Mouse (Mus musculus) forebrain, embryonic 10.5 days (tissue): ENCODE results near the gene Utf1. TPM values are rescaled to one million over a fixed set of nuclear protein-coding genes. Genes with fewer than 3 reads are reported as not detected.

Source experiments
- DNase-seq: peaks from one replicate; pipeline ENCODE4 v3.0.0-alpha.2; 2017; ENCODE audit warnings: low spot score; ENCODE audit errors: extremely low spot score
- H3K27ac ChIP-seq: fragments of 300-500 bp; sonication (generic); 2 replicates; pipeline ENCODE4 v1.5.1; 2016; ENCODE audit warnings: mild to moderate bottlenecking
- H3K27me3 ChIP-seq: fragments of 300-500 bp; sonication (generic); 2 replicates; pipeline ENCODE4 v1.6.1; 2016; ENCODE audit warnings: mild to moderate bottlenecking; ENCODE audit not compliant: poor library complexity, severe bottlenecking
- H3K36me3 ChIP-seq: fragments of 300-500 bp; sonication (generic); replicated peaks from 2 replicates; pipeline ENCODE4 v1.6.1; 2016; ENCODE audit warnings: mild to moderate bottlenecking, moderate library complexity
- H3K4me1 ChIP-seq: fragments of 300-500 bp; sonication (generic); 2 replicates; pipeline ENCODE4 v1.6.1; 2016
- H3K4me3 ChIP-seq: fragments of 300-500 bp; sonication (generic); 2 replicates; pipeline ENCODE4 v1.5.1; 2016; ENCODE audit warnings: mild to moderate bottlenecking, moderate library complexity
- H3K9me3 ChIP-seq: fragments of 300-500 bp; sonication (generic); 2 replicates; pipeline ENCODE4 v1.6.1; 2016; ENCODE audit warnings: mild to moderate bottlenecking, moderate library complexity
- WGBS: fragments of 180-500 bp; shearing (Covaris S2); methylation state at CpG from one replicate; pipeline ENCODE4 v1.1.7; 2016; 5-methylcytosine and 5-hydroxymethylcytosine counted together
- microRNA counts: library from miRNA; unstranded; fragments of <30 nt; microRNA quantifications from one replicate; lab custom pipeline; 2017
- microRNA-seq: library from miRNA; unstranded; fragments of <30 nt; microRNA quantifications from one replicate; pipeline ENCODE4, GENCODE M21; 2017
- polyA plus RNA-seq: library from polyadenylated mRNA; unstranded; fragments of >200 nt; fragmentation: Nextera tagmentation; extraction: Ambion mirVana; gene quantifications from 2 replicates; pipeline ENCODE4 v1.2.1, GENCODE M21; 2016

Gene Utf1
- polyA plus RNA-seq, 1 experiment from 2014 or later, result not detected

DNA sequence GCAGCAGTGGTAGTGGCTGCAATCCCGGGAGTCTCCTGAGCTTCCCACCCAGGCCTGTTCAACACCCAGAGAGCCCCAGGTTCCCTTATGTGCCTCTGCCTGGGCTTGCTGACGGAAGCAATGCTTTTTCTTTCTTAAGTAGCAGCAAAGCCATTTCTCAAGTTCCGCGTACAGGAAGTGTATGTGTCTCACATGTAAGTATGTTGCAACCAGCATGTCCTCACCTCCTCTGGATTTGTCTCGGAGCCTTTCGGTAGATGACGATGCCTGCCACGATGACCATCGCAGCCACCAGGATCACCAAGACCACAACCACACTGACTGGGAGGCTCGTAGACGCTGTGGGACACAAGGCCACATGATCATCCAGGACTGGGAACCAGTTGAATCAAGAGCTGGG is 40.9 kb downstream of the Utf1 start:
- Histone ChIP-seq H3K9me3 (no peaks in the 10 kb centered on the region), H3K4me3 (no peak overlapping the region), H3K4me1 (no peaks in the 10 kb centered on the region), H3K27ac (no peak overlapping the region), H3K36me3 (peaks cover 9% of the 10 kb centered on the region), H3K27me3 (peaks cover 12% of the 10 kb centered on the region)
- no peak for DNase-seq
- 89% methylated on average over 11 of the region's 11 CpGs for WGBS

DNA sequence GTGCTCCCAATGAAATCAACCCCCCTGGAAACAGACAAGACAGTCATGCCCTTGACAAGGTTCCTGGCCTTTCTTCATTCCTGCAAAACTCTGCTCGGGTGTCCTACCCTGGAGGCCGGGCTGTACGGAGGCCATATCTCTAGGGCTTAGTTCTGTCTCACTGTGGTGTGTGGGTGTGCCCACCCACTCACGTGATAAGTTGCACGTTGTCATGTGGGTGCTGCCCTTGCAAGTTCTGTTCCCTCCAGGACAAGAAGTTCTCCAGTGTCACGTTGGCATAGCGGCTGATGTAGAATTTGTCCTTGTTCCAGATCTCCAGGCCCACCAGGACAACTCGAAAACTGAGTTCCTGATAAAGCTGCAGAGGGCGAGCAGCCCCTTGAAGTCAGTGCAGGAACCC is 44.7 kb downstream of the Utf1 start:
- Histone ChIP-seq H3K4me1 (no peaks in the 10 kb centered on the region), H3K27ac (no peak overlapping the region), H3K27me3 (peaks cover 6% of the 10 kb centered on the region; the same call in 1 of the 2 replicates), H3K4me3 (no peak overlapping the region), H3K36me3 (peaks cover 9% of the 10 kb centered on the region), H3K9me3 (no peaks in the 10 kb centered on the region)
- WGBS, result 88% methylated on average over 9 of the region's 9 CpGs
- no peak for DNase-seq

DNA sequence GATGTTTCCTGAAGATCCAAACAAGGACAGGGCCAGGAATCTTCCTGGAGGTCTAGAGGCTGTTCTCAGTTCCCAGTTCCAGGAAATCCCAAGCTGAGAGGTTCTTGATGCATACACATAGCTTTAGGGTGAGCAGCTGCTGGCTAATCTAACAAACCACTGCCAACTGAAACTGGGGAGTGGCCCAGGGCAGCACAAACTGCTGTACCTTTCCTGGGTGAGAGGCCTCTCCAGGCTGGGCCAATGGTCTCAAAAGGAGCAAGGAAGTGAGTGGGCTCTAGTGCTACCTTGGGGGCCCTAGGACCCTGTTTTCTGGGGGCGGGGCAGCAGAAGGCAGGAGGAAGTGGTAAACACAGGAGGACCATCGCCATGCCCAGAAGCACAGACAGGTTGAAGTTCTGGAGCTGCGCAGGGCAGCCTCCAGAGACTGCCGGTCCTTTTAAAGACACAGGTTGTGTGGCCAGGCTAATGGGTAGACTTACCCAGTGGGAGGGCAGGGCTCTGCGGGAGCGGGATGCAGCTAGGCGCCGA is 47.3 kb downstream of the Utf1 start:
- DNase-seq, result no peak
- Histone ChIP-seq H3K27me3 (0 out of 2 replicates have a peak, but pooled peaks cover 6% of the 10 kb centered on the region), H3K36me3 (peaks cover 21% of the 10 kb centered on the region), H3K4me1 (no peaks in the 10 kb centered on the region), H3K4me3 (no peak overlapping the region), H3K9me3 (no peaks in the 10 kb centered on the region), H3K27ac (no peak overlapping the region)
- 76% methylated on average over 8 of the region's 8 CpGs for WGBS

DNA sequence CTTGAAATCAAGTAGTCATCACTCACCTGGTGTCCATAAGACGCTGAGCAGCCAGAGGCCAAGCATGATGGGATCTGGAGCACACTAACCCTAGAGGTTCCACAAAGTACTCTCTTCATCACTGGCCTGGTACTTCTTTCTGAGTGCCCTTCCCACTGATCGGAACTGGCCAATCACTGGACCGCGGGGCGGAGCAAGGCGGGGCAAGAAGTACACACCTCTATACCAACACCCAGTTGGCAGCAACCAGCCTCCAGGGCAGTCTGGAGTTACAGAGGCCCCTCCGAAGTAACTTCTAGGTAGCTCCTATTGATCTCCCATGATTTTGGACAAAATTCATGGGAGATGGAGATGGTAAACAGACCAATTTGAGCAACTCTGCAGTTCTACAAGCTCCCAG is 48.8 kb downstream of the Utf1 start, which contains the start of gene Adam8:
Adam8 (minus strand) TSS at position 157 of the 400 bp plus-strand sequence.
- DNase-seq, result no peak
- no peak within 1 kb of the TSS for H3K4me3 ChIP-seq
- H3K27ac ChIP-seq, result no peak within 1 kb of the TSS
- no peaks in the 10 kb centered on the region for H3K4me1 ChIP-seq
- H3K9me3 ChIP-seq, result no peaks in the 10 kb centered on the region
- 0 out of 2 replicates have a peak, but pooled peaks cover 6% of the 10 kb centered on the region for H3K27me3 ChIP-seq
- WGBS, result 26% methylated on average over 7 of the region's 7 CpGs
- peaks cover 35% of the 10 kb centered on the region for H3K36me3 ChIP-seq

DNA sequence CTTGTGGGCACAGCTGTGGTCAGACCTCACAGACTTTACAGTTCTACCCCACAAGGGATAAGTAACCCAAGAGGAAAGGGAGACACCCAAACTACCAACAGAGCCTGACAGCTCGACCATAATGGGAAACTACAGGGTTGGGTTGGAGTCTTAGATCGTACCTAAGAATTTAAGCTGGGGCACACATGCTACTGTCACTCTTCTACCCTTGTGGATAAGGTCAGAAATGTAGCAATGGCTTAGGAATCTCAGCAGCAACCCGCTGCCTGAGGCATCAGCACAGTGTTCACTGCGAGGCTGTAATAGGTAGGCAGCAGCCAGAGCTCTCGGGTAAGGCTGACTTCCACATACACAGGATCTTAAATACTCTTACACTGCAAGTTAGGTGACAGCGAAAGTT is 49.9 kb downstream of the Utf1 start:
- Histone ChIP-seq H3K9me3 (no peaks in the 10 kb centered on the region), H3K27me3 (peaks cover 10% of the 10 kb centered on the region; the same call in 1 of the 2 replicates), H3K27ac (no peak overlapping the region), H3K4me3 (no peak overlapping the region), H3K36me3 (peaks cover 47% of the 10 kb centered on the region), H3K4me1 (no peaks in the 10 kb centered on the region)
- no peak for DNase-seq
- WGBS, result 90% methylated on average over 6 of the region's 6 CpGs

DNA sequence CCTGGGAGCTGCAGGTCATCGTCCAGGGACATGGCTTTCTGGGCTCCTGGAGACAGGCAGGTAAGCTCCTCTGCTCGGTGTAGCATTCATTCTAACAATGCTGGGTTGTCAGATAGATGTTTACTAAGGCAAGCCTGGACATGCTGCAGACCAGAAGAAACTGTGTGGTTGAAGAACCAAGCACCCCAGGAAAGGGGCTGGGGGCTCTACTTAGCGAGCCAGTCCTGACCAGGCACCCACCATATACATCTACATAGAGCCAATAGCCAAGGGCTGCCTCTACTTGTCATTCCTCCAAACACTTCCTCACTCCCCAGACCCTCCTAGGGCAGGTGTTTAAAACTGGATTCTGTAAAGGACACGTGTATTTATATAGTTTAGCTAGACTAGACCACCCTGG is 50.6 kb downstream of the Utf1 start:
- no peaks in the 10 kb centered on the region for H3K4me1 ChIP-seq
- no peaks in the 10 kb centered on the region for H3K9me3 ChIP-seq
- no peak overlapping the region for H3K4me3 ChIP-seq
- no peak for DNase-seq
- WGBS, result 78% methylated on average over 4 of the region's 4 CpGs
- H3K36me3 ChIP-seq, result peaks cover 53% of the 10 kb centered on the region
- H3K27ac ChIP-seq, result no peak overlapping the region
- peaks cover 15% of the 10 kb centered on the region; the same call in 1 of the 2 replicates for H3K27me3 ChIP-seq

DNA sequence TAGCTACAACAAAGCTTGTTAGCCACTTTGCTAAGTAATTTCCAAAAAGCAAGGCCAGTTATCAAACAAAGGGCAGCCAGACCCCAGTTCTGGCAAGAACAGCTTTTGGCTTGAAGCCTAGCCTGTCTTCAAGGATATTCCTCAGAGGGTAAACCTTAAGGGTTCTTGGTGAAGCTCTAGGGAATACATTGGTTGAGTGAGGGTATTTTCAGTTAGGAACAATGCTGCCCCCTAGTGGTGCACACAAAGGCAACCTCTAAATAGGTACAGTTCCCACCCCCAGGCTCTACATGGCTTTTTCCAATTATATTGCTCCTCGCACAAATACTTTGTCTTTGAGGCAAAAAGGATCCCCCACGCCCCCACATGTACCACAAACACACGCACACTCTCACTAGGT is 51.1 kb downstream of the Utf1 start:
- DNase-seq, result peak; percentile 52
- peaks cover 19% of the 10 kb centered on the region for H3K27me3 ChIP-seq
- no peak overlapping the region for H3K27ac ChIP-seq
- H3K4me1 ChIP-seq, result no peaks in the 10 kb centered on the region
- no peaks in the 10 kb centered on the region for H3K9me3 ChIP-seq
- 29% methylated on average over 3 of the region's 3 CpGs for WGBS
- H3K36me3 ChIP-seq, result peaks cover 58% of the 10 kb centered on the region
- no peak overlapping the region for H3K4me3 ChIP-seq

MicroRNAs encoded within 50 kb of the gene (microRNA counts, 519-probe panel; counts per million panel counts)
- microRNA mmu-miR-202-3p (lab: Ali Mortazavi, UCI), result 341 counts per million, percentile 65 among the panel's probes with 10 or more counts
- microRNA mmu-miR-202-5p (lab: Ali Mortazavi, UCI), result 341 counts per million, percentile 65 among the panel's probes with 10 or more counts

Small RNA genes lying within 50 kb of the gene (microRNA-seq; reads per million reads assigned to microRNA genes)
- gene Mir202 (not detected), gene Mir7062 (not detected), gene mmu-mir-7686 (not detected)

Other genes with a start within 250 kb of the Utf1 start
- gene Adgra1, start 109.6 kb upstream of the Utf1 start, polyA plus RNA-seq, result 1.1 and 1.8 TPM in 2 replicates
- gene Kndc1, start 49.1 kb upstream of the Utf1 start, polyA plus RNA-seq, result 0.26 and 0.33 TPM in 2 replicates
- gene 6430531B16Rik, start 35.0 kb downstream of the Utf1 start, polyA plus RNA-seq, result 0.67 and 0.91 TPM in 2 replicates
- 1.6 and 2.4 TPM in 2 replicates for gene Adam8, start 48.8 kb downstream of the Utf1 start, polyA plus RNA-seq
- 39.2 and 41.7 TPM in 2 replicates for gene Zfp511, start 92.6 kb downstream of the Utf1 start, polyA plus RNA-seq
- gene Tubgcp2, start 92.9 kb downstream of the Utf1 start, polyA plus RNA-seq, result 80.6 and 81.1 TPM in 2 replicates
- gene Msx3, start 105.3 kb downstream of the Utf1 start, polyA plus RNA-seq, result 0.31 and 0.69 TPM in 2 replicates
- 0.58 and 2.1 TPM in 2 replicates for gene Caly, start 138.8 kb downstream of the Utf1 start, polyA plus RNA-seq
- gene Prap1, start 149.6 kb downstream of the Utf1 start, polyA plus RNA-seq, result not detected in 2 replicates
- gene Fuom, start 158.7 kb downstream of the Utf1 start, polyA plus RNA-seq, result 11.5 and 12.1 TPM in 2 replicates
- 17.2 and 17.3 TPM in 2 replicates for gene Paox, start 172.0 kb downstream of the Utf1 start, polyA plus RNA-seq
- 151 TPM in 2 replicates for gene Echs1, start 172.7 kb downstream of the Utf1 start, polyA plus RNA-seq
- 33.9 and 35.0 TPM in 2 replicates for gene Mtg1, start 193.8 kb downstream of the Utf1 start, polyA plus RNA-seq
- 0.20 and 0.62 TPM in 2 replicates for gene Sprn, start 211.1 kb downstream of the Utf1 start, polyA plus RNA-seq
- gene Olfr522, start 221.0 kb downstream of the Utf1 start, polyA plus RNA-seq, result not detected in 2 replicates
- not detected in 2 replicates for gene Olfr523, start 229.4 kb downstream of the Utf1 start, polyA plus RNA-seq